Mouse (Mus musculus) heart, postnatal 25 days (tissue): ENCODE results near the gene Ap1b1. TPM values are rescaled to one million over a fixed set of nuclear protein-coding genes. Genes with fewer than 3 reads are reported as not detected.
A peak's percentile ranks its signal among the peaks of the same experiment; 100 is the strongest.

Experiments
- DNase-seq: peaks from one replicate; pipeline ENCODE4 v3.0.0; 2022; ENCODE audit warnings: low spot score
- intact Hi-C: fragments of 180-260 bp; cut with DNase I; formaldehyde crosslinking; loops from one replicate; pipeline ENCODE4 v1.15.1; 2025
- total RNA-seq, 2 experiments: library from RNA; stranded (reverse); gene quantifications; 2 replicates each; pipeline ENCODE4 v1.2.3; 2021

Ap1b1 gene
- total RNA-seq, 2 experiments from 2014 or later: 53.1 to 58.1 TPM

DNA sequence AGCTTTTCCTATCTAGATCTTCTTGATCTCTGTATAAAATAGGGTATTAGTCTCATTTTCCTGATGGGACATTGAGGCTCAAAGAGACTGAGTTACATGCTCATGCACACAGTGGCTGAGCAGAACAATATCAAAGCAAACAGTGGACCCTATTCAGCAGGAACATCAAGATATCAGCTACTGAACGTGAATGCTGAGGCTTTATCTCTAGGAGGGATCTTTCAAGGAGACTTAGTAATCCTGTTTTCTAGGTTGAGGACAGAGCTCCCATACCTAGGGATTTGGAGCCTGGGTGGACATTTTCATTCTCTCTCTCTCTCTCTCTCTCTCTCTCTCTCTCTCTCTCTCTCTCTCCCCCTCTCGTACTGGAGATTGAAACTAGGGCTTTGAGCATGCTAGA, 3.1 kb upstream of the Ap1b1 start:
- DNase-seq: no peak
- intact Hi-C loops: no loop called here

DNA sequence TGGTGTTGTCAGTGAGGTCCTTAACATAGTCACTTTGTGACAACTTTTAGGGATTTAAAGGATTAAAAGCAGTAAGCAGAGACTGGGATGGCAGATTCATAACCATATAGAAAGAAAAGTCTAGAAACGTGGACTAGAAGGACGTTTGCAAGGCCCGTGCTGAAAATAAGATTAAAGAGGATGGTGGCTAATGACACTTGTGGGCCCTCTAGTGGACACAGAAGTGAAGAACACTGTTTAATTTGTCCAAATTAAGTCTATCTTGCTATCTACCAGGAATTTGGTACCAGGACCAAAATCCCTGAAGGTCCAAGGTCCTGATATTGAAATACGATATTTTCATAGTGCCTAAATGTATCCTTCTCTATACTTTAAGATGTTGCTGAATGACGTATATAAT, 2.4 kb upstream of the Ap1b1 start:
- intact Hi-C loops: no loop called here

DNA sequence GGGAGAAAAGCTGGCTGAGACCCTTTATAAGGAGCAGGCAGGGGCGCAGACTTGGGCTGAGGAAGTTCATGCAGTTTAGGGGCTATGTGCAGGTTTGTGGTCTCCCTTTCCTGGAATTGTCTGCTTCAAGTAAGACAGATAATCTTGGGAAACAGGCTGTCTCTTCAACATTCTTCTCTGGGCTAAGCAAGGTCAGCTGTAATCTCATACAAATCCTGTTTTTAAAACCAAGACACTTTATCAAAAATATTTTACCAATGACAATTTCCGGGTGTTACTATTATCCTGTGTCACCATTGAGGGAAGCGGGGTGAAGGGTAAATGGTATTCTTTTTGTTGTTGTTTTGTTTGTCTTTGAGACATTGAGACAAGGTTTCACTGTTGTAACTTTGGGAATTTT, 1.8 kb upstream of the Ap1b1 start:
- intact Hi-C loops: no loop called here
- no peak for DNase-seq

More for the DNA sequence above, 2.4 kb upstream of the Ap1b1 start:
- DNase-seq: no peak

DNA sequence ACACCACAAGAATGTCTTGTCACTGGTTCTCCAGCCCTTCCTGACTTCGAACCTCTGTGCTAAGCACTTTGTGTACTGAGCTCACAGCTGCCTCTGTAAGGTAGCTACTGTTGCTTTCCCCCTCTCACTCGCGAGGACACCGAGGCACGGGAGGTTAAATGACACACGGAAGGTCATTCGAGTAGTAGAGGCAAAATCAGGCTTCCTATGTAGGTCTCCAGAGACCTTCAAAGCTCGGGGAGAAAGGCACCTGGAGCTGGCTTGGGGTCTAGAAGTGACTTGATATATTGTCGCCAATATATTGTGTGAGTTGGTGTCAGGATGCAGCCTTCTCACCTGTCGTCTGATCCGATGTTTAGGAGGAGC, 846 bp downstream of the Ap1b1 start:
- intact Hi-C loops: no loop called here
- DNase-seq: no peak

- intact Hi-C loops: no loop called here
- no peak for DNase-seq
Observed at GRCm38 (mm10) chr11:4989187-4989586, 2.6 kb downstream of the Ap1b1 start.

DNA sequence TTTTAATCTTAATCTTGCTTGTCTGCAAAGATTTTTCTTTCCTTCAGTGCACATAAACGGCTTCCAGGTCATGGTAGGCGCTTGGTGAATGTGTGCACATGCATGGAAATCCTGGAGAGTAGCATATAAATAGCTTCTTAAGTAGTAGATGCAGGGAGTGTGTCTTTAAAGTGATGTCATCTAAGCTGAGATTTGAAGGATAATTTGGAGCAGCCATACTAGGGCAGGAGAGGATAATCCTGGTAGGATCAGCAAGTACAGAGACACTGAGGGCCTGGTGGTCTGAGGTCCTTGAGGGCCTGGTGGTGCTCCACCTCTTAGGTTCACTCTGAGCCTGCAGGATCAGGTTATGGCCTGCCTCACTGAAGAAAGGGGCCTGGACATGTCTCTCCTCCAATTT, 5.8 kb downstream of the Ap1b1 start:
- DNase-seq: no peak
- intact Hi-C loops: no loop called here

GRCm38 (mm10) chr11:4995676-4996075, 9.1 kb downstream of the Ap1b1 start:
- intact Hi-C loops: no loop called here

GRCm38 (mm10) chr11:4996621-4997199, 10.1 kb downstream of the Ap1b1 start:
- DNase-seq: no peak
- intact Hi-C loops: no loop called here

More at GRCm38 (mm10) chr11:4995676-4996075, 9.1 kb downstream of the Ap1b1 start:
- no peak for DNase-seq

GRCm38 (mm10) chr11:4998352-4998751, 11.7 kb downstream of the Ap1b1 start:
- intact Hi-C loops: no loop called here
- no peak for DNase-seq

GRCm38 (mm10) chr11:4998762-4999161, 12.1 kb downstream of the Ap1b1 start:
- intact Hi-C loops: no loop called here
- no peak for DNase-seq

DNA sequence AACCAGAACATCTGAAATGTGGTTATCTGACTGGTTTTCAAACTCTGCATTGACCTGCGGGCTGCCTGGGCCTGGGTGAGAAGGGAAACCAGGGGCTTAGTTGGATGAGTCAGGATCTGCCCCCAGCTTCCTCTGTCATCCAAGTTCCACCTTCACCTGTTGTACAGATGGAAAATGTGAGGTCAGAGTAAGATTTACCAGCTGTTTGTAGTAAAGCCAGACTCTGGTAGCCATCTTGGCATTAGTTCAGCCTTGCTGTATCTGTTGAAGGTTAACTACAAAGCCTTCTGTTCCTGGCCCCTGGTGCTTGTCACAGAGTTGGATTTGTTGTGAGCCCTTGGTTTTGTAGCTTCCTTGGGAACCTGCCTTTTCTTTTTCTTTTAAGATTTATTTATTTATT, 13.6 kb downstream of the Ap1b1 start:
- intact Hi-C loops: no loop called here
- no peak for DNase-seq

DNA sequence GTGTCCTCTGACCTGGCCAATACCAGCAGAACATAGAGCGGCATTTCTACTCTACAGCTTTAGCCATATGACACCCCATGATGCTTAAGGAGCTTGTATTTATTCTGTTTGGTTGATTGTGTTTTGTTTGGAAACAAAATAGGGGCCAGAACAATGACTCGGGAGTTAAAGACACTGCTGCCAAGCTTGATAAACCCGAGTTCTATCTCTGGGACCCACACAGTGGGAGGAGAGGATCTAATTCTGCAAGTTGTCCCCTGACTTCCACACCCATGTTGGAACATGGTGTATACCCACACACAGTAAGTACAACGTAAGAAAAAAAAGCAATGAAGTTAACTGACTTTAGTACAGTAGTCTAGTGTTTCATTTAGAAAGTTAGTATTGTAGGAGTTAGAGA, 16.2 kb downstream of the Ap1b1 start:
- DNase-seq: no peak
- intact Hi-C loops: no loop called here

- DNase-seq: no peak
- intact Hi-C loops: no loop called here
Observed at GRCm38 (mm10) chr11:5005528-5005927, 18.9 kb downstream of the Ap1b1 start.

GRCm38 (mm10) chr11:5007186-5007585, 20.6 kb downstream of the Ap1b1 start:
- no peak for DNase-seq
- intact Hi-C loops: no loop called here

- intact Hi-C loops: no loop called here
Observed at GRCm38 (mm10) chr11:5008867-5009266, 22.2 kb downstream of the Ap1b1 start.

GRCm38 (mm10) chr11:5009354-5010074, 22.9 kb downstream of the Ap1b1 start:
- intact Hi-C loops: no loop called here
- DNase-seq: no peak

More at GRCm38 (mm10) chr11:5008867-5009266, 22.2 kb downstream of the Ap1b1 start:
- DNase-seq: no peak

DNA sequence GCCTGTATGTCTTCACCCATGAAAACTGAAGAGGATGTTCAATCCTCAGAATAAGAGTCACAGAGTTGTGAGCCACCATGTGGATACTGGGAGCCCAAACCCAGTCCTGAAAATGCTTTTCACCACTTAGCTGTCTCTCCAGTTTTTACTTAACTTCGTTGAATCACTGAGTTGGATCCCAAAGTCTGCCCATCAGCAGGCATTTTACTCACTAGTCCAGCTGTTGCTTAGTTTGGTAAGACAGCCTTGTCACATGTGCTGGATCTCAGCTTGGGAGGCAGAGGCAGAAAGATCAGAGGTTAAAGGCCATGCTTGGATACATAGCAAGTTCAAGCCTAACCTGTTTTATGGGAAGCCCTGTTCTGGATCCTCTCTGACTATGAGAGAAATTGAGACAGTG, 23.6 kb downstream of the Ap1b1 start:
- intact Hi-C loops: no loop called here
- DNase-seq: no peak

DNA sequence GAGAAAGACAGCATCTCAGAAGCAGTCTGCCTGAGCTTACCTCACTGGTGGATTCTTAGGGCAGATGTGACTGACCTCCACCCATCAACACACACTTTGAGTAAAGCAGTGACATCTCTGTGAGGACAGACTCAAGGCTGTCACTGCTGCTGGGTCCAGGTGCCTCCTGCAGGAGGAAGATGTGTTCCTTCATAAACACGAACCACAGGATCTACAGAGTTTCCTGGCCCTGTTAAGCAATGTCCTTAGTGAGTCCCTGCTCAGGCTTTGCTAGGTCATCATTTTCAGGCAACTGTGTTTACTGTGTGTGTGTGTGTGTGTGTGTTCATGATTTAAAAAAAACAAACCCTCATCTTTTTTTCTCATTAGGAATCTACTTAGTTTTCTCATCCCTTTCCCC, 24.9 kb downstream of the Ap1b1 start:
- intact Hi-C loops: no loop called here
- DNase-seq: no peak

DNA sequence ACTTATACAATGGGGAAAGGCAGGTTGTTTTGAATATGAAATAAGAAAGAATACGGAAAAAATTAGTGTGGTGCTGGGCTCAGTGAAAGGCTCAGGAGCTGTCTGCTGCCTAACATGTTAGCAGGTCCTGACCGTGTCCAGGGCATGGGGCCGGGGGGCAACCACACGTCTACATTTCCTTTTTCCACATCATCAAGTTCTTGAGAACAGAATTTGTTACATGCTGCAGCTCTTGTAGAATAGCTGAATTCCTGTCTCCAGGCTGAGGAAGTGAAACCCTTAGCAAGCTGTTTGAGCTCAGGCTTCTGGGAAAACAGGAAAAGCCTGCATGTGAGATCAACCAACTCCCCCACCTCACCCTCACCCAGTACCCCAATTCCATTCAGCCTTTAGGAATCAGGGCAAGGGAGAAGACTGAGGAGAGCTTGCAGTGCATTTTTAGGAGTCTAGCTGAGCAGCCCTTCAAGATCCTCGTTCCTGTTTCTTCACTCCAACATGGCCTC, 25.6 kb downstream of the Ap1b1 start:
- intact Hi-C loops: no loop called here
- no peak for DNase-seq

DNA sequence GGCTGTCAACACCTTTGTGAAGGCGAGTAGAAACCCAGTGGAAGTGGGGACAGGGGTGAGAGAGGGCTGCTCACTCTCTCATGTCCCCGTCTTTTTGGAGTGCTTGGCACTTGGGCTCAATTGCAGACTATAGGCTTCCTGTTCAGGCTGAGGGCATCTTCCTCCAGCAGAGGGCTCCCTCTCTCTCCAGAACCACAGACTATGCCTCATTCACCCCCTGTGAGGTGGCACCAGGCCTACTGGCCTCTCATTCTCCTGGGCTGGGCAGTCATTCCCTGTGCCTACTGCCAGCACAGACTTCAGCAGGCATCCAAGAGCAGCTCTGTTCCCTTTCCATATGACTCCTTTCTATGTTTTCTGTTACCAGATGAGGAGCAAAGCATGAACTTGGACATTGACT, 29.1 kb downstream of the Ap1b1 start:
- intact Hi-C loops: loop anchor here (1.0 kb wide), 1 partner anchor 50 kb away; the partner anchor contains the start of gene Gas2l1
- DNase-seq: peak; percentile 44

GRCm38 (mm10) chr11:5016286-5016685, 29.7 kb downstream of the Ap1b1 start:
- DNase-seq: no peak
- intact Hi-C loops: no loop called here

DNA sequence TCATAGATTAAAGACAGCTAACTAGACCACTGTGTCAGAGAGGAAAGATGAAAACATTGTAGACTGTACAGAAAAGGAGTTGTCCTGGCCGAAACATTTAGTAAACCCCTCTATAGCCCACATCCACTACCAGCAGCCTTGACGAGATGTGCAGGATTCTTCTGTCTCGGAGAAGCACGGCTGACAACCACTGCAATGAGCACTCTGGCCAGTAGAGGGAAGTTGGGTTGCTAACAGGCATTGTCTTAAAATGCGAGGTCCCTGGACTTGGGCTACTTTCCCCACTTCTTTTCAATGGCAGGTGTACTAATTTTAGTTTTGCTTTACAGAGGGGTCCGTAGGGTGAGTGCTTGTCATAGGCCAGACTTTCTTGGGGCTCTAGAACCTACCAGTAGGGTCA, 30.9 kb downstream of the Ap1b1 start:
- DNase-seq: no peak
- intact Hi-C loops: no loop called here
